Mouse (Mus musculus) embryonic facial prominence, embryonic 14.5 days (tissue): Measurements from ENCODE around the gene Rbm8a2. TPM values are rescaled to one million over a fixed set of nuclear protein-coding genes. Genes with fewer than 3 reads are reported as not detected.

Experiments
- ATAC-seq: fragments of 200-750 bp; cut with Nextera tagmentation; 2 replicates; pipeline ENCODE4 v1.8.0; 2017; ENCODE audit warnings: low read depth, moderate number of reproducible peaks, moderate TSS enrichment
- DNase-seq: peaks from one replicate; pipeline ENCODE4 v3.0.0-alpha.2; 2015; ENCODE audit warnings: low spot score
- H3K27ac ChIP-seq: fragments of 300-500 bp; sonication (generic); replicated peaks from 2 replicates; pipeline ENCODE4 v1.5.1; 2014; ENCODE audit warnings: low read depth, mild to moderate bottlenecking, low read length, moderate library complexity
- H3K27me3 ChIP-seq: fragments of 300-500 bp; sonication (generic); replicated peaks from 2 replicates; pipeline ENCODE4 v1.6.1; 2014; ENCODE audit warnings: low read length; ENCODE audit not compliant: control insufficient read depth, insufficient read depth
- H3K36me3 ChIP-seq: fragments of 300-500 bp; sonication (generic); 2 replicates; pipeline ENCODE4 v1.6.1; 2014; ENCODE audit warnings: low read length, mixed read lengths; ENCODE audit not compliant: control insufficient read depth, insufficient read depth
- H3K4me1 ChIP-seq: fragments of 300-500 bp; sonication (generic); 2 replicates; pipeline ENCODE4 v1.6.1; 2014; ENCODE audit warnings: antibody characterized with exemption, low read length; ENCODE audit not compliant: control insufficient read depth, insufficient read depth
- H3K4me2 ChIP-seq: fragments of 300-500 bp; sonication (generic); 2 replicates; pipeline ENCODE4 v1.6.1; 2014; ENCODE audit warnings: low read depth, mild to moderate bottlenecking, low read length, moderate library complexity, mixed read lengths
- H3K4me3 ChIP-seq: fragments of 300-500 bp; sonication (generic); 2 replicates; pipeline ENCODE4 v1.5.1; 2014; ENCODE audit warnings: low read depth, mild to moderate bottlenecking, low read length
- H3K9ac ChIP-seq: fragments of 300-500 bp; sonication (generic); 2 replicates; pipeline ENCODE4 v1.6.1; 2014; ENCODE audit warnings: low read depth, mild to moderate bottlenecking, low read length, moderate library complexity, mixed read lengths
- H3K9me3 ChIP-seq: fragments of 300-500 bp; sonication (generic); 2 replicates; pipeline ENCODE4 v1.6.1; 2016; ENCODE audit warnings: low read length; ENCODE audit not compliant: control insufficient read depth
- WGBS: fragments of 180-500 bp; shearing (Covaris S2); extraction: QIAGEN DNeasy Blood & Tissue Kit; methylation state at CpG from one replicate; pipeline ENCODE4 v1.1.7; 2014; 5-methylcytosine and 5-hydroxymethylcytosine counted together
- polyA plus RNA-seq: library from polyadenylated mRNA; unstranded; fragments of >200 nt; fragmentation: Nextera tagmentation; extraction: Ambion mirVana; gene quantifications from 2 replicates; pipeline ENCODE4 v1.2.1, GENCODE M21; 2014

Gene Rbm8a2
- polyA plus RNA-seq, 1 experiment from 2014 or later: 0.57 TPM

- Histone ChIP-seq H3K36me3 (no peaks in the 10 kb centered on the region), H3K27ac (no peak overlapping the region), H3K4me3 (no peak overlapping the region), H3K9ac (no peak overlapping the region), H3K9me3 (no peaks in the 10 kb centered on the region), H3K4me2 (no peak overlapping the region), H3K27me3 (no peaks in the 10 kb centered on the region), H3K4me1 (peaks cover 3% of the 10 kb centered on the region; the same call in 1 of the 2 replicates)
- WGBS: 73% methylated on average over 4 of the region's 4 CpGs
- ATAC-seq (no peak), DNase-seq (no peak)
These were observed 32.1 kb downstream of the Rbm8a2 start for GRCm38 (mm10) chr1:175946718-175947315.

GRCm38 (mm10) chr1:175943168-175943567 is 35.7 kb downstream of the Rbm8a2 start:
- no peak for DNase-seq
- H3K9ac ChIP-seq: no peak overlapping the region
- H3K27me3 ChIP-seq: no peaks in the 10 kb centered on the region
- no peaks in the 10 kb centered on the region for H3K36me3 ChIP-seq
- H3K27ac ChIP-seq: no peak overlapping the region
- no peak overlapping the region for H3K4me2 ChIP-seq
- no peak overlapping the region for H3K4me3 ChIP-seq
- no peak for ATAC-seq
- WGBS: 95% methylated on average over 7 of the region's 7 CpGs
- H3K4me1 ChIP-seq: no peaks in the 10 kb centered on the region
- no peaks in the 10 kb centered on the region for H3K9me3 ChIP-seq

DNA sequence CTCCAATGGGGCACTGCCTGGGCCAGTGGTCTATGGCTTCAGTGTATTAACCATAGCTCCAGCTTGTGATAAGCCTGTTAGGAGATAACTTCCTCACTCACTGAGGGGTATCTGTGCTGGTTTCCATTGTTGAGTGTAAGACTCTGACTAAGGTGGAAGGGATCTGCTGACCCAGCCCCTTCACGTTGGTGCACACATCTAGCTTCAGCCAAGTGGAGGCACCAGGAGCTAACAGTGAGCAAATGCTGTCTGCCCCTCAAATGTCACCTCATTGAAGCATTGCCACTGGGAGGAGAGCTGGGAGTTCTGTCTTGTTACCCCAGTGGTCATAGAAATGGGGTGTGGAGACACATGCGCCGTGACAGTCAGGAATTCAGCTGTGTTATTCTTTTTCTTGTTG is 40.2 kb downstream of the Rbm8a2 start:
- 81% methylated on average over 3 of the region's 3 CpGs for WGBS
- DNase-seq (no peak), ATAC-seq (no peak)
- Histone ChIP-seq H3K4me3 (no peak overlapping the region), H3K4me1 (no peaks in the 10 kb centered on the region), H3K9ac (no peak overlapping the region), H3K27ac (no peak overlapping the region), H3K9me3 (no peaks in the 10 kb centered on the region), H3K4me2 (no peak overlapping the region), H3K27me3 (no peaks in the 10 kb centered on the region), H3K36me3 (no peaks in the 10 kb centered on the region)

GRCm38 (mm10) chr1:175936282-175936737 is 42.6 kb downstream of the Rbm8a2 start:
- ATAC-seq (peak; percentile 53), DNase-seq (peak; percentile 93)
- 12% methylated on average over 11 of the region's 11 CpGs for WGBS
- Histone ChIP-seq H3K4me3 (no peak overlapping the region), H3K4me1 (no peaks in the 10 kb centered on the region), H3K9me3 (no peaks in the 10 kb centered on the region), H3K9ac (0 out of 2 replicates have a peak overlapping the region, but pooled peaks have one; percentile 9), H3K27ac (no peak overlapping the region), H3K4me2 (peak overlapping the region; percentile 33), H3K36me3 (no peaks in the 10 kb centered on the region), H3K27me3 (no peaks in the 10 kb centered on the region)

- DNase-seq (peak; percentile 10), ATAC-seq (no peak)
- Histone ChIP-seq H3K4me2 (no peak overlapping the region), H3K4me1 (no peaks in the 10 kb centered on the region), H3K36me3 (no peaks in the 10 kb centered on the region), H3K9me3 (no peaks in the 10 kb centered on the region), H3K4me3 (no peak overlapping the region), H3K9ac (no peak overlapping the region), H3K27me3 (no peaks in the 10 kb centered on the region), H3K27ac (no peak overlapping the region)
- 81% methylated on average over 5 of the region's 5 CpGs for WGBS
These were observed 47.5 kb downstream of the Rbm8a2 start for GRCm38 (mm10) chr1:175931391-175931790.

Other genes starting within 250 kb of the Rbm8a2 start
- 51.2 and 52.0 TPM in 2 replicates for gene Exo1, start 98.5 kb downstream of the Rbm8a2 start, polyA plus RNA-seq
- 0.10 TPM in 1 of 2 replicates, not detected in the other for gene Gm38100, start 58.8 kb downstream of the Rbm8a2 start, polyA plus RNA-seq